Mouse (Mus musculus) heart, embryonic 14.5 days (tissue): Measurements from ENCODE around the gene 1700092M07Rik. TPM values are rescaled to one million over a fixed set of nuclear protein-coding genes. Genes with fewer than 3 reads are reported as not detected.

Experiments
- ATAC-seq: fragments of 200-750 bp; cut with Nextera tagmentation; 2 replicates; pipeline ENCODE4 v1.8.0; 2017; ENCODE audit warnings: low read depth, moderate TSS enrichment; ENCODE audit not compliant: insufficient number of reproducible peaks, insufficient read depth, low FRiP score
- H3K27ac ChIP-seq, 2 experiments: fragments of 200-500 bp in 1 of 2; fragments of 300-500 bp in 1 of 2; sonication (generic) in 1 of 2; replicated peaks in 1 of 2; 2 replicates each; pipeline ENCODE4 v1.5.1; 2012 to 2014; ENCODE audit warnings: low read depth in 2 of 2, low read length in 2 of 2, control low read depth in 1 of 2, mild to moderate bottlenecking in 1 of 2, mixed read lengths in 1 of 2; ENCODE audit not compliant: control insufficient read depth in 1 of 2, insufficient read depth in 1 of 2
- H3K27me3 ChIP-seq: fragments of 300-500 bp; sonication (generic); 2 replicates; pipeline ENCODE4 v1.6.1; 2014; ENCODE audit warnings: mild to moderate bottlenecking, low read length, control low read depth; ENCODE audit not compliant: control insufficient read depth, insufficient read depth
- H3K36me3 ChIP-seq: fragments of 300-500 bp; sonication (generic); 2 replicates; pipeline ENCODE4 v1.6.1; 2014; ENCODE audit warnings: mild to moderate bottlenecking, control low read depth, low read length, mixed read lengths; ENCODE audit not compliant: control insufficient read depth, insufficient read depth
- H3K4me1 ChIP-seq, 2 experiments: fragments of 200-500 bp in 1 of 2; fragments of 300-500 bp in 1 of 2; sonication (generic) in 1 of 2; 2 replicates each; pipeline ENCODE4 v1.6.1; 2012 to 2014; ENCODE audit warnings: low read length in 2 of 2, control low read depth in 1 of 2, mixed read lengths in 1 of 2; ENCODE audit not compliant: control insufficient read depth in 2 of 2, insufficient read depth in 2 of 2
- H3K4me2 ChIP-seq: fragments of 300-500 bp; sonication (generic); 2 replicates; pipeline ENCODE4 v1.6.1; 2014; ENCODE audit warnings: mild to moderate bottlenecking, low read length
- H3K4me3 ChIP-seq, 2 experiments: fragments of 200-500 bp in 1 of 2; fragments of 300-500 bp in 1 of 2; sonication (generic) in 1 of 2; 2 replicates each; pipeline ENCODE4 v1.5.1; 2012 to 2014; ENCODE audit warnings: low read length in 2 of 2, mild to moderate bottlenecking in 2 of 2, control low read depth in 1 of 2, low read depth in 1 of 2, moderate library complexity in 1 of 2; ENCODE audit not compliant: control insufficient read depth in 1 of 2, insufficient read depth in 1 of 2
- H3K9ac ChIP-seq: fragments of 300-500 bp; sonication (generic); 2 replicates; pipeline ENCODE4 v1.6.1; 2014; ENCODE audit warnings: mild to moderate bottlenecking, low read length
- H3K9me3 ChIP-seq: fragments of 300-500 bp; sonication (generic); 2 replicates; pipeline ENCODE4 v1.6.1; 2016; ENCODE audit warnings: low read length, control low read depth; ENCODE audit not compliant: control insufficient read depth
- WGBS: fragments of 180-500 bp; shearing (Covaris S2); extraction: QIAGEN DNeasy Blood & Tissue Kit; methylation state at CpG from one replicate; pipeline ENCODE4 v1.1.7; 2014; 5-methylcytosine and 5-hydroxymethylcytosine counted together
- polyA plus RNA-seq: library from polyadenylated mRNA; unstranded; fragments of >200 nt; fragmentation: Nextera tagmentation; extraction: Ambion mirVana; gene quantifications from 2 replicates; pipeline ENCODE4 v1.2.1, GENCODE M21; 2014

Gene 1700092M07Rik
- polyA plus RNA-seq, 1 experiment from 2014 or later = not detected

- WGBS = 1% methylated on average over 32 of the region's 32 CpGs
- H3K9me3 ChIP-seq = no peaks in the 10 kb centered on the region
- H3K27ac ChIP-seq = peak within 1 kb of the TSS; percentile 42 to 76
- H3K4me1 ChIP-seq = peaks cover 1 to 11% of the 10 kb centered on the region in 2 experiments; a peak in 3 of 4 replicates
- peaks cover 32% of the 10 kb centered on the region for H3K36me3 ChIP-seq
- no peaks in the 10 kb centered on the region for H3K27me3 ChIP-seq
- peak within 1 kb of the TSS; percentile 87 for H3K9ac ChIP-seq
- ATAC-seq = peak; percentile 84
- peak within 1 kb of the TSS; percentile 95 for H3K4me2 ChIP-seq
- peak within 1 kb of the TSS; percentile 65 to 93 for H3K4me3 ChIP-seq
These were observed 4.9 kb upstream of the 1700092M07Rik start, which contains the start of gene Wdr74 for GRCm38 (mm10) chr19:8735389-8736159. Wdr74 (plus strand) TSS chr19:8735827.

- ATAC-seq = 0 out of 2 replicates have a peak, but pooled peaks have one; percentile 1
- Histone ChIP-seq H3K9me3 (no peaks in the 10 kb centered on the region), H3K27ac (peak overlapping the region in 1 of 2 experiments; percentile 76; a peak in 3 of 4 replicates), H3K9ac (peak overlapping the region; percentile 87), H3K4me2 (peak overlapping the region; percentile 95), H3K36me3 (peaks cover 34% of the 10 kb centered on the region), H3K4me1 (peaks cover 5 to 15% of the 10 kb centered on the region in 2 experiments; a peak in 3 of 4 replicates), H3K4me3 (peak overlapping the region; percentile 65 to 93), H3K27me3 (no peaks in the 10 kb centered on the region)
- WGBS = 3% methylated on average over 11 of the region's 11 CpGs
These were observed 4.4 kb upstream of the 1700092M07Rik start for GRCm38 (mm10) chr19:8736160-8736467.

GRCm38 (mm10) chr19:8738911-8739310 lies 1.6 kb upstream of the 1700092M07Rik start:
- no peak overlapping the region for H3K9ac ChIP-seq
- no peaks in the 10 kb centered on the region for H3K9me3 ChIP-seq
- H3K36me3 ChIP-seq = peaks cover 46% of the 10 kb centered on the region
- no peaks in the 10 kb centered on the region for H3K27me3 ChIP-seq
- 84% methylated on average over 7 of the region's 7 CpGs for WGBS
- H3K4me2 ChIP-seq = no peak overlapping the region
- ATAC-seq = no peak
- no peak overlapping the region for H3K4me3 ChIP-seq
- peaks cover 8 to 26% of the 10 kb centered on the region in 2 experiments for H3K4me1 ChIP-seq
- no peak overlapping the region for H3K27ac ChIP-seq

GRCm38 (mm10) chr19:8739646-8740045 lies 872 bp upstream of the 1700092M07Rik start:
- no peak overlapping the region for H3K4me3 ChIP-seq
- H3K4me2 ChIP-seq = no peak overlapping the region
- peaks cover 8 to 26% of the 10 kb centered on the region in 2 experiments for H3K4me1 ChIP-seq
- no peak overlapping the region for H3K9ac ChIP-seq
- peaks cover 53% of the 10 kb centered on the region for H3K36me3 ChIP-seq
- ATAC-seq = no peak
- H3K27me3 ChIP-seq = no peaks in the 10 kb centered on the region
- 89% methylated on average over 6 of the region's 6 CpGs for WGBS
- no peak overlapping the region for H3K27ac ChIP-seq
- no peaks in the 10 kb centered on the region for H3K9me3 ChIP-seq

- Histone ChIP-seq H3K9ac (peak within 1 kb of the TSS; percentile 84), H3K27ac (peak within 1 kb of the TSS; percentile 96 to 99), H3K4me3 (peak within 1 kb of the TSS; percentile 66 to 79), H3K27me3 (no peaks in the 10 kb centered on the region), H3K36me3 (peaks cover 70% of the 10 kb centered on the region), H3K4me1 (peaks cover 8 to 18% of the 10 kb centered on the region in 2 experiments), H3K4me2 (peak within 1 kb of the TSS; percentile 90), H3K9me3 (no peaks in the 10 kb centered on the region)
- WGBS = under 1% methylated on average over 36 of the region's 36 CpGs
- ATAC-seq = peak; percentile 94
These were observed 838 bp downstream of the 1700092M07Rik start, which contains the start of gene Stx5a for GRCm38 (mm10) chr19:8741243-8741869. Stx5a (plus strand) TSS chr19:8741413.

GRCm38 (mm10) chr19:8742176-8742575 lies 1.7 kb downstream of the 1700092M07Rik start:
- ATAC-seq = no peak
- Histone ChIP-seq H3K4me3 (peak overlapping the region; percentile 66 to 79), H3K36me3 (peaks cover 78% of the 10 kb centered on the region), H3K9me3 (no peaks in the 10 kb centered on the region), H3K27me3 (no peaks in the 10 kb centered on the region), H3K4me2 (peak overlapping the region; percentile 90), H3K27ac (peak overlapping the region; percentile 61 to 96), H3K4me1 (peaks cover 8 to 18% of the 10 kb centered on the region in 2 experiments), H3K9ac (peak overlapping the region; percentile 84)
- WGBS = 11% methylated on average over 14 of the region's 14 CpGs

GRCm38 (mm10) chr19:8745382-8745781 lies 4.9 kb downstream of the 1700092M07Rik start:
- Histone ChIP-seq H3K36me3 (peaks cover 80% of the 10 kb centered on the region), H3K4me3 (no peak overlapping the region), H3K9me3 (no peaks in the 10 kb centered on the region), H3K9ac (no peak overlapping the region), H3K4me2 (no peak overlapping the region), H3K27ac (no peak overlapping the region), H3K27me3 (no peaks in the 10 kb centered on the region), H3K4me1 (peaks cover 8 to 17% of the 10 kb centered on the region in 2 experiments)
- 95% methylated on average over 1 of the region's 1 CpGs for WGBS
- ATAC-seq = no peak
